Mouse (Mus musculus) layer of hippocampus, postnatal 25 days (tissue): ENCODE results near the gene Hacd2. TPM values are rescaled to one million over a fixed set of nuclear protein-coding genes. Genes with fewer than 3 reads are reported as not detected.

ENCODE experiments used
- DNase-seq, 2 experiments: peaks; one replicate each; pipeline ENCODE4 v3.0.0; 2022; ENCODE audit warnings: mixed read lengths in 2 of 2, low spot score in 1 of 2; ENCODE audit errors: extremely low spot score in 1 of 2
- total RNA-seq, 2 experiments: library from RNA; stranded (reverse); gene quantifications; 2 replicates each; pipeline ENCODE4 v1.2.3; 2021

Gene Hacd2
- total RNA-seq, 2 experiments from 2014 or later: 31.3 to 46.1 TPM

GRCm38 (mm10) chr16:35052191-35052590 lies 30.0 kb downstream of the Hacd2 start:
- DNase-seq: no peak

- no peak for DNase-seq
Observed at GRCm38 (mm10) chr16:35054432-35055193, 32.4 kb downstream of the Hacd2 start.

- no peak for DNase-seq
Observed at GRCm38 (mm10) chr16:35055194-35055506, 32.9 kb downstream of the Hacd2 start.

GRCm38 (mm10) chr16:35055861-35056260 lies 33.6 kb downstream of the Hacd2 start:
- DNase-seq: no peak

GRCm38 (mm10) chr16:35056306-35056705 lies 34.1 kb downstream of the Hacd2 start:
- no peak for DNase-seq

- DNase-seq: no peak
Observed at GRCm38 (mm10) chr16:35056786-35057185, 34.6 kb downstream of the Hacd2 start.

- DNase-seq: peak in 1 of 2 experiments; percentile 46
Observed at GRCm38 (mm10) chr16:35061017-35061416, 38.8 kb downstream of the Hacd2 start.

- no peak for DNase-seq
Observed at GRCm38 (mm10) chr16:35065724-35066123, 43.5 kb downstream of the Hacd2 start.

- DNase-seq: no peak
Observed at GRCm38 (mm10) chr16:35067095-35067494, 44.9 kb downstream of the Hacd2 start.

- DNase-seq: no peak
Observed at GRCm38 (mm10) chr16:35067631-35068030, 45.4 kb downstream of the Hacd2 start.

- DNase-seq: no peak
Observed at GRCm38 (mm10) chr16:35068886-35069285, 46.7 kb downstream of the Hacd2 start.

GRCm38 (mm10) chr16:35074436-35074835 lies 52.2 kb downstream of the Hacd2 start:
- DNase-seq: no peak

- DNase-seq: no peak
Observed at GRCm38 (mm10) chr16:35075643-35076042, 53.4 kb downstream of the Hacd2 start.

- DNase-seq: no peak
Observed at GRCm38 (mm10) chr16:35093500-35093899, 71.3 kb downstream of the Hacd2 start.

- DNase-seq: no peak
Observed at GRCm38 (mm10) chr16:35097870-35098530, 75.8 kb downstream of the Hacd2 start.

- no peak for DNase-seq
Observed at GRCm38 (mm10) chr16:35101751-35102420, 79.7 kb downstream of the Hacd2 start.

GRCm38 (mm10) chr16:35102866-35103620 lies 80.8 kb downstream of the Hacd2 start:
- no peak for DNase-seq

GRCm38 (mm10) chr16:35107985-35108384 lies 85.8 kb downstream of the Hacd2 start:
- DNase-seq: no peak

GRCm38 (mm10) chr16:35109156-35109555 lies 86.9 kb downstream of the Hacd2 start:
- no peak for DNase-seq

GRCm38 (mm10) chr16:35109656-35110291 lies 87.5 kb downstream of the Hacd2 start:
- no peak for DNase-seq
